Mouse (Mus musculus) forebrain, embryonic 13.5 days (tissue): ENCODE measurements around the gene Tmprss13. TPM values are rescaled to one million over a fixed set of nuclear protein-coding genes. Genes with fewer than 3 reads are reported as not detected.

Experiments
- ATAC-seq: fragments of 200-750 bp; cut with Nextera tagmentation; 2 replicates; pipeline ENCODE4 v1.8.0; 2017
- H3K27ac ChIP-seq: fragments of 300-500 bp; sonication (generic); 2 replicates; pipeline ENCODE4 v1.5.1; 2015; ENCODE audit warnings: inconsistent platforms, mild to moderate bottlenecking, moderate library complexity
- H3K27me3 ChIP-seq: fragments of 300-500 bp; sonication (generic); 2 replicates; pipeline ENCODE4 v1.6.1; 2015; ENCODE audit warnings: mild to moderate bottlenecking, inconsistent platforms
- H3K36me3 ChIP-seq: fragments of 300-500 bp; sonication (generic); 2 replicates; pipeline ENCODE4 v1.6.1; 2015; ENCODE audit warnings: mild to moderate bottlenecking, inconsistent platforms; ENCODE audit not compliant: poor library complexity, severe bottlenecking
- H3K4me1 ChIP-seq: fragments of 300-500 bp; sonication (generic); 2 replicates; pipeline ENCODE4 v1.6.1; 2015; ENCODE audit warnings: inconsistent platforms
- H3K4me2 ChIP-seq: fragments of 300-500 bp; sonication (generic); 2 replicates; pipeline ENCODE4 v1.6.1; 2015; ENCODE audit warnings: inconsistent platforms, mild to moderate bottlenecking, moderate library complexity
- H3K4me3 ChIP-seq: fragments of 300-500 bp; sonication (generic); 2 replicates; pipeline ENCODE4 v1.5.1; 2015; ENCODE audit warnings: mild to moderate bottlenecking, inconsistent platforms
- H3K9ac ChIP-seq: fragments of 300-500 bp; sonication (generic); 2 replicates; pipeline ENCODE4 v1.6.1; 2015; ENCODE audit warnings: mild to moderate bottlenecking, inconsistent platforms
- H3K9me3 ChIP-seq: fragments of 300-500 bp; sonication (generic); replicated peaks from 2 replicates; pipeline ENCODE4 v1.6.1; 2016; ENCODE audit warnings: inconsistent platforms
- WGBS: fragments of 180-500 bp; shearing (Covaris S2); methylation state at CpG from one replicate; pipeline ENCODE4 v1.1.7; 2015; 5-methylcytosine and 5-hydroxymethylcytosine counted together
- polyA plus RNA-seq: library from polyadenylated mRNA; unstranded; fragments of >200 nt; fragmentation: Nextera tagmentation; extraction: Ambion mirVana; gene quantifications from 2 replicates; pipeline ENCODE4 v1.2.1, GENCODE M21; 2015

Gene Tmprss13
- polyA plus RNA-seq, 1 experiment from 2014 or later = not detected

DNA sequence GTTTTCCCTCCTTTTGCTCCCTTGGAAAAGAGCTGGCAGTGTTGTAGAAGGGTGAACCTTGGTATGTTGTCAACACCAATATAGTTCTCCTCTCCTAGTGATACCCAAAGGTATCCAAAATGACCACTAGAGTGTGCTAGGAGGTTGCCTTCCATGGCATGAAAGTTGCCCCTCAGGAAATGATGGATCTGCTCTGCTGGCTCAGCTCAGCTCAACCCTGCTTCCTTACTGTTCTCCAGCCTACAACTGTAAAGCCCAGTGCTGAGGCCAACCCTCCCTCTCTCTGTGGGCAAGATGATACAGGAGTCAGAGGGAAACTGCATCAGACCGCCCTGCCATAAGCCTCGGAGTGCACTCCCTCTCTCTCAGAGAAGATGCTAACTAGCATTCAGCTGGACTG, 26.6 kb downstream of the Tmprss13 start:
- Histone ChIP-seq H3K27ac (no peak overlapping the region), H3K9ac (no peak overlapping the region), H3K4me1 (peaks cover 6% of the 10 kb centered on the region; the same call in 1 of the 2 replicates), H3K36me3 (no peaks in the 10 kb centered on the region), H3K4me2 (no peak overlapping the region), H3K27me3 (no peaks in the 10 kb centered on the region), H3K9me3 (no peaks in the 10 kb centered on the region), H3K4me3 (no peak overlapping the region)
- peak; percentile 48; the same call in 1 of the 2 replicates for ATAC-seq
- 71% methylated on average over 2 of the region's 2 CpGs for WGBS

DNA sequence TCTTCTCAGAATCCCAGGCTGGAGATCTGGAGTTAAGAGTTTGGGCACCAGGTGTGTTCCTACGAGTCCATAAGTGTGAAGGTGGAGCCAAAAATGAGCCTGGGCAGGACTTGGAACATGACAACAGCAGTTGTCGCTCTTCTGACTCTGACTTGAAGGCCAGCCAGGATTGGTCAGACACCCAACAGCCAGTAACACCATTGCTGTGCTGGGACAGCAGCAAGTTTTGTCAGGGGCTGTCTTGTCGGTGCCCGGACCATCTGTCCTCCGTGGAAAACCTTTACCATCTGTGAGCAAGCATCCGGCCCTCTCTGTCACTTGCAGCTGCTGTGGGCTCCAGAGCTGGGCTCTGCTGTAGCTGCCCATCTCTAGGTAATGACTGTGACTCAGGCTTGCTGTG, 27.4 kb downstream of the Tmprss13 start:
- H3K4me1 ChIP-seq = peaks cover 6% of the 10 kb centered on the region; the same call in 1 of the 2 replicates
- no peak overlapping the region for H3K9ac ChIP-seq
- H3K27me3 ChIP-seq = no peaks in the 10 kb centered on the region
- H3K9me3 ChIP-seq = no peaks in the 10 kb centered on the region
- H3K36me3 ChIP-seq = no peaks in the 10 kb centered on the region
- H3K27ac ChIP-seq = no peak overlapping the region
- H3K4me2 ChIP-seq = no peak overlapping the region
- no peak for ATAC-seq
- H3K4me3 ChIP-seq = no peak overlapping the region
- 81% methylated on average over 6 of the region's 6 CpGs for WGBS

DNA sequence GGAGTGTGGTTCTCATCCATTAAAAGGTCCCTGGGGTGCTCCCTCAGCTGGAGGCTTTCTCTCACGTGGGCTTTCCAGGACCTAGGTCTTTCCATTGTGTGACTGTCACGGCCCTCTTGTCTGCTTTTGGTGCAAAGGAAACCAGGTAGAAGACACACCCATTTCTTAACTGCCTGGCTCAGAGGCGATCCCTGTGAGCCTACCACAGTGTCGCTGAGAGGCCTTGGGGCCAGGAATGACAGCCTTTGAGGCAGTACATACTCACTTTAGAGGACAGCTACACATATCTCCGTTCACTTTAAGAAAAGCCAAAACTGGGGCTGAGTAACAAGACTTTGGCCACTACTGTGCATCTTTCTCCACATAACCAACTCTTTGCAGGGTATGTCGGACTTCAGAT, 29.7 kb downstream of the Tmprss13 start:
- no peak overlapping the region for H3K9ac ChIP-seq
- H3K4me2 ChIP-seq = no peak overlapping the region
- ATAC-seq = no peak
- H3K27me3 ChIP-seq = no peaks in the 10 kb centered on the region
- peaks cover 6% of the 10 kb centered on the region; the same call in 1 of the 2 replicates for H3K4me1 ChIP-seq
- no peak overlapping the region for H3K27ac ChIP-seq
- no peaks in the 10 kb centered on the region for H3K36me3 ChIP-seq
- H3K4me3 ChIP-seq = no peak overlapping the region
- 76% methylated on average over 6 of the region's 6 CpGs for WGBS
- H3K9me3 ChIP-seq = no peaks in the 10 kb centered on the region

DNA sequence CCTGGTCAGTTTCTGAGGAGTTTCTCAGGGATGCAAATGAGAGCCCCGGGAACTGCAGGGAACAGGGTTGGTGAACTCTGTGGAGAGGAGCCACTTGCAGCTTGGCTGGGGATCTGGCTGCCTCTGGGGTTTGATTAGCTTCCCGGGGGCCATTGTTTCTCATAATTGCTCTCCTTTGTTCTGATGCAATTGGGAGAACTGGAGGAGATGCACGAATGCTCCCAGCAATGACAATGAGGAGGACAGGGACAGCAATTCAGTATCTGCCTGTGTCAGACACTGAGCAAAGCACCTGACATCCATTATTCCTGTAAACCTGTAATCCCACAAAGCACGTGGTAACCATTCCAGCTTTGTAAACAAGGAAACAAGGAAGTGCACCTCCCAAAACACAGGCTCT, 30.3 kb downstream of the Tmprss13 start:
- H3K4me1 ChIP-seq = peaks cover 6% of the 10 kb centered on the region; the same call in 1 of the 2 replicates
- H3K9ac ChIP-seq = no peak overlapping the region
- H3K27me3 ChIP-seq = no peaks in the 10 kb centered on the region
- H3K36me3 ChIP-seq = no peaks in the 10 kb centered on the region
- no peak for ATAC-seq
- H3K4me2 ChIP-seq = no peak overlapping the region
- H3K9me3 ChIP-seq = no peaks in the 10 kb centered on the region
- 18% methylated on average over 4 of the region's 4 CpGs for whole genome bisulfite sequencing
- H3K27ac ChIP-seq = no peak overlapping the region
- no peak overlapping the region for H3K4me3 ChIP-seq

DNA sequence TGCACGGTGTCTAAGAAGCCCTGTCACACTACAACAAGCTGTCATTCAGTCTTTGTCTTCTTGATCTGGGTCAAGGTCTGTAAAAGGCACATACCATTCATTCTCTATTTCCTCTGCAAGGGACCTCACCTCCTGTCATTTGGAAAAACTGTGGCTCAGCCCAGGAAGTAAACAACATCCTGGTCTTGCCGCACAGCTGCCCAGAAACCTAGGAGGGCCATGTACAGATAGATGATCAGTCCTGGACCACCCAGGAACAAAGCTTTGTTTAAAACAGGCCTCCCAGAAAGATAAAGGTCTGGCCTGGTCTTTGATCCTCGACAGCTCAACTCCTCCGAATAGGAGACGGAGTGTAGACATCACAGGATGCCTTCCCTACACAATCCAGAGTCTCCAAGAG, 31.0 kb downstream of the Tmprss13 start:
- Histone ChIP-seq H3K4me1 (peaks cover 6% of the 10 kb centered on the region; the same call in 1 of the 2 replicates), H3K4me3 (no peak overlapping the region), H3K27me3 (no peaks in the 10 kb centered on the region), H3K9me3 (no peaks in the 10 kb centered on the region), H3K9ac (no peak overlapping the region), H3K27ac (no peak overlapping the region), H3K4me2 (no peak overlapping the region), H3K36me3 (no peaks in the 10 kb centered on the region)
- no peak for ATAC-seq
- 44% methylated on average over 5 of the region's 5 CpGs for WGBS

DNA sequence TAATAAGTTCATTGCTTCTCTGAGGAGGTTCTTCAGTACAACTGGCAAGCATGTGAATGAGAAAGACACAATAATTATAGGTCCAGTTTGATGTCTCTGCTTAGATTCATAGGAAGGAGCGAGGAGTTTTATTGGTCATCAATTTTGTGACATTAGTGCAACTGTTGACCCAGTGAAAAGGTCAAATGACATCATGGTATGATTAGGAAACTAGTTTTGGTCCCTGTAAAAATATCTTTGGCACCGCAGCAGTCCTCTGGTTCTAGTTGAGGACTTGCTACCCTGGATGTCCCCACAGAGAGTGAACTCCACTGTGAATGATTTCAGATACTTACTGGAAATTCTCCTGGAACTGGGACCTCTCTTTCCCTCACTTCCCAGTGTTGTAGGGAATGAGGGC, 36.3 kb downstream of the Tmprss13 start:
- no peak for ATAC-seq
- H3K27ac ChIP-seq = no peak overlapping the region
- no peak overlapping the region for H3K4me3 ChIP-seq
- H3K9me3 ChIP-seq = no peaks in the 10 kb centered on the region
- H3K36me3 ChIP-seq = no peaks in the 10 kb centered on the region
- H3K27me3 ChIP-seq = no peaks in the 10 kb centered on the region
- H3K9ac ChIP-seq = no peak overlapping the region
- no peaks in the 10 kb centered on the region for H3K4me1 ChIP-seq
- WGBS = 93% methylated on average over 2 of the region's 2 CpGs
- no peak overlapping the region for H3K4me2 ChIP-seq

DNA sequence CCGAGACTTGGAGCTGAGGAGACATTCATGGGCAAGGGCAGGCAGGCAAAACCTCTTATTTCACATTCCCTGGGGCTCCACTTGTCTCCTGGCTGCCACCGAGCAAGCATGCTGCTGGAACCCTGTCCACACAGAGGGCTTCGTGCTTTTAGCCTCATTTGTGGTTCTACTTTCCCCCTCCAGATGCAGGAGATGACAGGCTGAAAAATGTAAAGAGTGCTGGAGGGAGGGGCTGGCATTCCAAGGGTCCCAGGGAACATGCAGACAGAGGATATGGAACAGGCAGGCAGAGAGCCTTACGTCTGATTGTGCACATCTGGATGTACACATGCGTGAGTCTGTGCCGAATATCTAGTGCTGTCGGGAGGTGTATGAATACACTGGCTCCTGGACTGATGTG, 39.5 kb downstream of the Tmprss13 start:
- Histone ChIP-seq H3K9ac (no peak overlapping the region), H3K36me3 (no peaks in the 10 kb centered on the region), H3K9me3 (no peaks in the 10 kb centered on the region), H3K27me3 (no peaks in the 10 kb centered on the region), H3K27ac (no peak overlapping the region), H3K4me2 (no peak overlapping the region), H3K4me1 (no peaks in the 10 kb centered on the region), H3K4me3 (no peak overlapping the region)
- WGBS = 88% methylated on average over 7 of the region's 7 CpGs
- ATAC-seq = no peak

DNA sequence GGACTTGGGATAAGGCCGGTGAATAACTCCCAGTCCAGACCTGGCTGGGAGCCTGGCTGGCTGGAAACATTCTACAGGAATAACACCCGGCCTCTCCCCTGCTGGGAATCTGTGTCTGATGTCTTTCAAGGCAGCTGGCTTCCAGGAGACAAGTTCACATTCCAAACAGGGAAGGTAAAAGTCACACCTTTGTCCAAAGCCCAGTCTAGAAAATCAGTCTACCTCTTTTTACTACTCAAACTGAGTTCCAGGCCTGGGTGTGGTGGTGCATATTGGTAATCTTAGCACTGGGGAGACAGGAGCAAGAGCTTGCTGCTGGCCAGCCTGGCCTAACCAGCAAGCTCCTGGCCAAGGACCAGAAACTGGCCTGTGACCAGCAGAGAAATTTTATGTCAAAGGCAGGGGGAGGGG, 43.2 kb downstream of the Tmprss13 start:
- no peak for ATAC-seq
- no peak overlapping the region for H3K4me3 ChIP-seq
- H3K9me3 ChIP-seq = no peaks in the 10 kb centered on the region
- no peak overlapping the region for H3K27ac ChIP-seq
- 51% methylated on average over 2 of the region's 2 CpGs for WGBS
- no peaks in the 10 kb centered on the region for H3K4me1 ChIP-seq
- H3K27me3 ChIP-seq = no peaks in the 10 kb centered on the region
- H3K36me3 ChIP-seq = no peaks in the 10 kb centered on the region
- H3K4me2 ChIP-seq = no peak overlapping the region
- H3K9ac ChIP-seq = no peak overlapping the region; the same call in 1 of the 2 replicates

DNA sequence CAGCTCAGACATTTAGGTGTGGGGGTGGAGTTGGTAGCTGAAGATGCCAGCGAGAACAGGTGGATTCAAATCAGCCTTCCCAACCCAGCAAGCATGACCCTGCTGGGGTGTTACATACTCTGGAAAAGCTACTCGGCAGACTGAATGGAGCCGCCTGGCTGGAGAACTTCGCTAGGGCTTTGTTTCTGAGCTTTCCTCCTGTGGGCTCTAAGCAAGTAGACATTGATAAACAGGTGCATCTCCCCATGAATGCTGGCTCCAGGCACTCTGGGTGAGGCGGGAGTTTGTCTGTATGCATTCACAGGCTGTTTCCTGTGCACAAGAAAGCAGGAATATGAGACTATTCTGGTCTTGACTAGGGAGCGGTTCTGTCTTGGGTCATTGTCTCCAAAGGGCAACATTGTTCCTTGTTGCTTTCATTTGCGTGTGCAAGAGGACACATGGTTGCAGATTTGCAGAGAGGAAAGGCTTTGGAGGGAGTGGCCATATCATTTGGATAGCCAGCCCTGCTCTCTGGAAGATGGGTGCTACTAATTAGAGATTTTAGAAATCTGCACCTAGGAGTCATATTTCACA, 44.8 kb downstream of the Tmprss13 start:
- ATAC-seq = no peak
- 49% methylated on average over 7 of the region's 7 CpGs for WGBS
- Histone ChIP-seq H3K4me1 (no peaks in the 10 kb centered on the region), H3K36me3 (no peaks in the 10 kb centered on the region), H3K27me3 (no peaks in the 10 kb centered on the region), H3K9me3 (no peaks in the 10 kb centered on the region), H3K4me3 (no peak overlapping the region), H3K27ac (no peak overlapping the region), H3K9ac (no peak overlapping the region), H3K4me2 (no peak overlapping the region)

DNA sequence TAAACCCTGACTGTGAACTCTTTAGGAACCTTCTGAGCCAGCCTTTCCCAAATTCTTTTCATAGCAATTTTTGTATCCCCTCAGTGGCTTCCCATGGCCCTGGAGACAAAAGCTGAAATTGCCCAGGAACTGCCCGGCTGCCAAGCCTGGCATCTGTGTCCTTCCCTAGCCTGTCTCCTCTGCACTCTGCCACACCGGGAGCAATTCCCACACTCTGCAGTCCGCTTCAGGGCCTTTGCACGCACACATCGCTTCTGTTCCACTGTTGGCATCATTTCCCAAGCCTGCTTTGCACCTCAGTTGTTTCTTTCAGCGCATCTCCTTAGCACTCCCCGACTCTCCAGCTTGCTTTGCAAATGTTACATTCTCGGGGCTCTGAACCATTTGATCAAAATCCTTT, 48.8 kb downstream of the Tmprss13 start:
- H3K4me3 ChIP-seq = no peak overlapping the region
- 85% methylated on average over 8 of the region's 8 CpGs for WGBS

DNA sequence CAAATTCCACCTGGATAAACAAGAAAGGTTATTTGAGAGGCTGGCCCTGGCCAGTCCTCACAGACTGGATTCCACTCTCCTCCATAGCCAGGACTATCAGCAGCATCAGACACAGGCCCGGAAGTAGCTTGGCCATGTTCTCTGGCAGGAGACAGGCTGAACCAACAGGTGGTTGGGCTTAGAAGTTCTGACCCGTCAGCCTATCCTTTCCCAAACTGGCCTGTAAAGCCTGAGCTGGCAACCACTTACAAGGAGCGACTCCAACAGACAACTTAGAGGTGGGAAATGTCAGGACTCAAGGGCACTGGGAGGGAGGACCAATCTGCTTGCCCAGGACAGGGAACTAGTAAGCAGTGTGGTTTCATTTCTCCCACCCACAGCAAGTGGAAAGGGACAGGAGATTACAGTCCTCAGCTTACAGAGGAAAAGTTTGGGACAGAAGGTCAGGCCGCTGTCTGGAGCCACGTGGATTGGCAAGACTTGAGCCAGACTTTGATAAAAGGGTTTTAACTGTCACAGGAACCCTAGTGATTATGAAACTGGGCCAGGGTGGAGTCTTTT, 49.5 kb downstream of the Tmprss13 start:
- Histone ChIP-seq H3K36me3 (no peaks in the 10 kb centered on the region), H3K9me3 (no peaks in the 10 kb centered on the region), H3K9ac (no peak overlapping the region), H3K4me1 (peaks cover 33% of the 10 kb centered on the region), H3K4me3 (no peak overlapping the region), H3K27me3 (no peaks in the 10 kb centered on the region), H3K27ac (no peak overlapping the region), H3K4me2 (no peak overlapping the region)
- WGBS = 77% methylated on average over 5 of the region's 5 CpGs
- no peak for ATAC-seq

More for the DNA sequence above, 48.8 kb downstream of the Tmprss13 start:
- no peak overlapping the region for H3K9ac ChIP-seq
- H3K4me2 ChIP-seq = no peak overlapping the region
- peaks cover 26% of the 10 kb centered on the region for H3K4me1 ChIP-seq
- no peak for ATAC-seq
- H3K27ac ChIP-seq = no peak overlapping the region
- no peaks in the 10 kb centered on the region for H3K9me3 ChIP-seq
- H3K36me3 ChIP-seq = no peaks in the 10 kb centered on the region
- H3K27me3 ChIP-seq = no peaks in the 10 kb centered on the region

DNA sequence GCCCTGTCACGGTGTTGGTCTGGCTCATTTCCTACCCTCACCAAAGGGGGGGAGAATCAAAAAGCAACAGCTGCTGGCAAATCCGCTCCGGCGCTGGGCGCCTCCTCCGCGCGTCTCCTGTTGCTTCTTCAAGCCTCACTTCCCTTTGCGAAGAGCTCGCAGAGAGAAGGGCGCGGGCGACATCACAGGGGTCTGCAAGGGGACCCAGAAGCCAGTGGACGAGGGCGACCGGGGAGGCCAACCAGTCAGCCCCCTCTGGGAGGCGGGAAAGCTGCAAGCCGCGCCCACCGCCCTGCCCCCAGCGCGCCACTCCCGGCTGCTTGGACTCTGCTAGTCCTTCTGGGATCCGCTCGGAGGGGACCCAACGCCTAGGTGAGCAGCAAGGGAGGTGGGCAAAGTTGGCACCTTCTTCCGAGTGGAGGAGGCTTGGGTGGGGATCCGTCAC, 51.2 kb downstream of the Tmprss13 start, which contains the start of gene Fxyd6:
Gene Fxyd6 (plus strand): TSS at position 69 of the 445 bp plus-strand sequence.
- H3K36me3 ChIP-seq = peaks cover 2% of the 10 kb centered on the region; the same call in 1 of the 2 replicates
- H3K9ac ChIP-seq = peak within 1 kb of the TSS; percentile 87
- H3K4me1 ChIP-seq = peaks cover 36% of the 10 kb centered on the region
- ATAC-seq = peak; percentile 82
- WGBS = under 1% methylated on average over 28 of the region's 28 CpGs
- peak within 1 kb of the TSS; percentile 78 for H3K4me3 ChIP-seq
- no peaks in the 10 kb centered on the region for H3K9me3 ChIP-seq
- peak within 1 kb of the TSS; percentile 83 for H3K4me2 ChIP-seq
- H3K27ac ChIP-seq = peak within 1 kb of the TSS; percentile 83
- H3K27me3 ChIP-seq = no peaks in the 10 kb centered on the region
